Mouse (Mus musculus) megakaryocyte-erythroid progenitor cell, adult 5-6 weeks (primary cell): ENCODE measurements around the gene Creg2. TPM values are rescaled to one million over a fixed set of nuclear protein-coding genes. Genes with fewer than 3 reads are reported as not detected.

ENCODE experiments used
- total RNA-seq, 2 experiments: library from RNA; stranded (forward) in 1 of 2; stranded (reverse) in 1 of 2; fragments of 200-1000, 215-1000 nt in 1 of 2; fragments of >200 nt in 1 of 2; fragmentation: Nextera tagmentation in 1 of 2; gene quantifications; 2 replicates each; pipeline ENCODE4 v1.2.3; 2014 to 2017

Gene Creg2
- total RNA-seq, 2 experiments from 2014 or later = not detected

Other genes starting within 250 kb of the Creg2 start
- gene Tbc1d8, start 172.7 kb downstream of the Creg2 start, total RNA-seq (2014; fragmentation: Nextera tagmentation) = 14.1 and 25.6 TPM in 2 replicates
- 4.9 and 13.1 TPM in 2 replicates for gene Tbc1d8, start 172.7 kb downstream of the Creg2 start, total RNA-seq (2017)
- gene Cnot11, start 116.5 kb downstream of the Creg2 start, total RNA-seq (2014; fragmentation: Nextera tagmentation) = 25.9 and 27.2 TPM in 2 replicates
- 25.1 and 28.9 TPM in 2 replicates for gene Cnot11, start 116.5 kb downstream of the Creg2 start, total RNA-seq (2017)
- gene Rnf149, start 74.1 kb downstream of the Creg2 start, total RNA-seq (2014; fragmentation: Nextera tagmentation) = 16.0 and 19.3 TPM in 2 replicates
- 20.9 and 28.0 TPM in 2 replicates for gene Rnf149, start 74.1 kb downstream of the Creg2 start, total RNA-seq (2017)
- not detected in 2 replicates for gene Rfx8, start 69.5 kb upstream of the Creg2 start, total RNA-seq (2014; fragmentation: Nextera tagmentation)
- 0.65 TPM in 1 of 2 replicates, not detected in the other for gene Rfx8, start 69.5 kb upstream of the Creg2 start, total RNA-seq (2017)
- not detected in 2 replicates for gene Gm3646, start 153.9 kb upstream of the Creg2 start, total RNA-seq (2014; fragmentation: Nextera tagmentation)
- not detected in 2 replicates for gene Gm3646, start 153.9 kb upstream of the Creg2 start, total RNA-seq (2017)
- 20.4 and 29.0 TPM in 2 replicates for gene Map4k4, start 249.4 kb upstream of the Creg2 start, total RNA-seq (2014; fragmentation: Nextera tagmentation)
- 29.6 and 49.0 TPM in 2 replicates for gene Map4k4, start 249.4 kb upstream of the Creg2 start, total RNA-seq (2017)